Mouse (Mus musculus): ENCODE data around the gene Mmp21. TPM values are rescaled to one million over a fixed set of nuclear protein-coding genes. Genes with fewer than 3 reads are reported as not detected.

Gene Mmp21
- polyA plus RNA-seq, 1 experiment from 2014 or later = not detected

- no peaks in the 10 kb centered on the region for H3K4me1 ChIP-seq (replicated peaks; ENCODE audit: insufficient read depth, low read length)
- H3K9ac ChIP-seq (ENCODE audit: low read depth, low read length) = peak overlapping the region; percentile 96
- WGBS = 5% methylated on average over 13 of the region's 13 CpGs
- no peaks in the 10 kb centered on the region for H3K27me3 ChIP-seq (ENCODE audit: insufficient read depth, low read length)
- H3K4me2 ChIP-seq (ENCODE audit: low read length) = peak overlapping the region; percentile 83
- ATAC-seq (replicated peaks; ENCODE audit: low FRiP score, low read depth) (peak; percentile 40; the same call in 1 of the 2 replicates), DNase-seq (ENCODE audit: low spot score) (peak; percentile 56)
- TF ChIP-seq CTCF (IDR thresholded peaks at IDR 0.05; ENCODE audit: low read depth) = no peak
- no peaks in the 10 kb centered on the region for H3K9me3 ChIP-seq (replicated peaks; ENCODE audit: low read length)
- peak overlapping the region; percentile 95 for H3K27ac ChIP-seq
- H3K36me3 ChIP-seq (ENCODE audit: insufficient read depth, low read length) = peaks cover 21% of the 10 kb centered on the region
- H3K4me3 ChIP-seq (replicated peaks; ENCODE audit: low read depth, low read length) = peak overlapping the region; percentile 94
Measured at GRCm38 (mm10) chr7:133638306-133638705, 41.6 kb downstream of the Mmp21 start.

GRCm38 (mm10) chr7:133637361-133638305, 42.2 kb downstream of the Mmp21 start, which contains the start of gene Edrf1:
Gene Edrf1, plus strand, starts transcription at chr7:133637543.
- ATAC-seq (replicated peaks; ENCODE audit: low FRiP score, low read depth) (peak; percentile 97), DNase-seq (ENCODE audit: low spot score) (peak; percentile 100)
- WGBS = under 1% methylated on average over 81 of the region's 81 CpGs
- Histone ChIP-seq H3K4me1 (replicated peaks; ENCODE audit: insufficient read depth, low read length) (no peaks in the 10 kb centered on the region), H3K9ac (ENCODE audit: low read depth, low read length) (peak within 1 kb of the TSS; percentile 96), H3K4me2 (ENCODE audit: low read length) (peak within 1 kb of the TSS; percentile 83), H3K9me3 (replicated peaks; ENCODE audit: low read length) (no peaks in the 10 kb centered on the region), H3K27ac (peak within 1 kb of the TSS; percentile 95), H3K4me3 (replicated peaks; ENCODE audit: low read depth, low read length) (peak within 1 kb of the TSS; percentile 94), H3K27me3 (ENCODE audit: insufficient read depth, low read length) (no peaks in the 10 kb centered on the region), H3K36me3 (ENCODE audit: insufficient read depth, low read length) (peaks cover 16% of the 10 kb centered on the region)
- 0 out of 2 replicates have a peak, but pooled peaks have one; percentile 1 for TF ChIP-seq CTCF (IDR thresholded peaks at IDR 0.05; ENCODE audit: low read depth)

- H3K4me3 ChIP-seq (replicated peaks; ENCODE audit: low read depth, low read length) = peak overlapping the region; percentile 94
- H3K4me1 ChIP-seq (replicated peaks; ENCODE audit: insufficient read depth, low read length) = no peaks in the 10 kb centered on the region
- no peaks in the 10 kb centered on the region for H3K27me3 ChIP-seq (ENCODE audit: insufficient read depth, low read length)
- H3K4me2 ChIP-seq (ENCODE audit: low read length) = peak overlapping the region; percentile 80
- peaks cover 10% of the 10 kb centered on the region; the same call in 1 of the 2 replicates for H3K36me3 ChIP-seq (ENCODE audit: insufficient read depth, low read length)
- ATAC-seq (replicated peaks; ENCODE audit: low FRiP score, low read depth) (peak; percentile 12; the same call in 1 of the 2 replicates), DNase-seq (ENCODE audit: low spot score) (peak; percentile 82)
- TF ChIP-seq CTCF (IDR thresholded peaks at IDR 0.05; ENCODE audit: low read depth) = peak; percentile 85
- peak overlapping the region; percentile 85 for H3K9ac ChIP-seq (ENCODE audit: low read depth, low read length)
- no peaks in the 10 kb centered on the region for H3K9me3 ChIP-seq (replicated peaks; ENCODE audit: low read length)
- H3K27ac ChIP-seq = peak overlapping the region; percentile 95
- WGBS = 2% methylated on average over 21 of the region's 21 CpGs
Measured at GRCm38 (mm10) chr7:133636738-133637352, 43.0 kb downstream of the Mmp21 start.

GRCm38 (mm10) chr7:133634932-133635650, 44.8 kb downstream of the Mmp21 start:
- Histone ChIP-seq H3K4me2 (ENCODE audit: low read length) (no peak overlapping the region), H3K9me3 (replicated peaks; ENCODE audit: low read length) (no peaks in the 10 kb centered on the region), H3K9ac (ENCODE audit: low read depth, low read length) (no peak overlapping the region), H3K4me3 (replicated peaks; ENCODE audit: low read depth, low read length) (no peak overlapping the region), H3K36me3 (ENCODE audit: insufficient read depth, low read length) (no peaks in the 10 kb centered on the region), H3K27ac (no peak overlapping the region), H3K27me3 (ENCODE audit: insufficient read depth, low read length) (no peaks in the 10 kb centered on the region), H3K4me1 (replicated peaks; ENCODE audit: insufficient read depth, low read length) (no peaks in the 10 kb centered on the region)
- 46% methylated on average over 10 of the region's 12 CpGs for WGBS
- TF ChIP-seq CTCF (IDR thresholded peaks at IDR 0.05; ENCODE audit: low read depth) = no peak
- ATAC-seq (replicated peaks; ENCODE audit: low FRiP score, low read depth) = no peak
- no peak for DNase-seq (ENCODE audit: low spot score)

- Histone ChIP-seq H3K9ac (ENCODE audit: low read depth, low read length) (no peak overlapping the region), H3K4me2 (ENCODE audit: low read length) (no peak overlapping the region), H3K27ac (no peak overlapping the region), H3K27me3 (ENCODE audit: insufficient read depth, low read length) (no peaks in the 10 kb centered on the region), H3K9me3 (replicated peaks; ENCODE audit: low read length) (no peaks in the 10 kb centered on the region), H3K36me3 (ENCODE audit: insufficient read depth, low read length) (no peaks in the 10 kb centered on the region), H3K4me1 (replicated peaks; ENCODE audit: insufficient read depth, low read length) (no peaks in the 10 kb centered on the region), H3K4me3 (replicated peaks; ENCODE audit: low read depth, low read length) (no peak overlapping the region)
- ATAC-seq (replicated peaks; ENCODE audit: low FRiP score, low read depth) (no peak), DNase-seq (ENCODE audit: low spot score) (peak; percentile 59)
- peak; percentile 69 for TF ChIP-seq CTCF (IDR thresholded peaks at IDR 0.05; ENCODE audit: low read depth)
- 23% methylated on average over 2 of the region's 2 CpGs for WGBS
Measured at GRCm38 (mm10) chr7:133632476-133632875, 47.4 kb downstream of the Mmp21 start.

GRCm38 (mm10) chr7:133630821-133631220, 49.0 kb downstream of the Mmp21 start:
- Histone ChIP-seq H3K9ac (ENCODE audit: low read depth, low read length) (no peak overlapping the region), H3K27me3 (ENCODE audit: insufficient read depth, low read length) (no peaks in the 10 kb centered on the region), H3K4me3 (replicated peaks; ENCODE audit: low read depth, low read length) (no peak overlapping the region), H3K36me3 (ENCODE audit: insufficient read depth, low read length) (no peaks in the 10 kb centered on the region), H3K4me1 (replicated peaks; ENCODE audit: insufficient read depth, low read length) (no peaks in the 10 kb centered on the region), H3K4me2 (ENCODE audit: low read length) (no peak overlapping the region), H3K27ac (no peak overlapping the region), H3K9me3 (replicated peaks; ENCODE audit: low read length) (no peaks in the 10 kb centered on the region)
- DNase-seq (ENCODE audit: low spot score) (no peak), ATAC-seq (replicated peaks; ENCODE audit: low FRiP score, low read depth) (no peak)
- no peak for TF ChIP-seq CTCF (IDR thresholded peaks at IDR 0.05; ENCODE audit: low read depth)
- WGBS = 78% methylated on average over 5 of the region's 5 CpGs

Data from kidney, postnatal 0 days (tissue).